13 mouse cellular contexts compared by ENCODE assay signal in the genomic region with DNA sequence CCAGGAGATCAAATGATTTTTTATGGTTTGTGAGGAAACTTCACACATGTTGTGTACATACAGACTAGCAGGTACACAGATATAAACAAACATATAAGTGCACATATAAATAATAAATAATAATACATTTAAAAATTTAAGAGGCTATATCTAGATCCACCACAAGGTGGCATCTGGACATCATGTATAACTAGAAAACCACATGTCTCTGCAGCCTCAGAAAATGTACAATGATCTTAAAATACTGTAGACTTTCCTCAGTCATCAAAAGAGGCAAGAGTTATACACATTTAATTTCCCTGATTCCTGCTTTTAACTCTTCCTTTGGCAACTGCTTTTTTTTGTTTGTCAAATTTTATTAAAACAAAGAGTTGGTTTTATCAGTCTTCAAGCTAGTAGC. TPM values are rescaled to one million over a fixed set of nuclear protein-coding genes. Genes with fewer than 3 reads are reported as not detected.
A peak's percentile ranks its signal among the peaks of the same experiment; 100 is the strongest.
DNase-seq lines count a peak whose midpoint lies in the region; ATAC-seq lines count a peak whose summit lies in the region.
"Had no signal": no experiment of that assay in that cellular context is flagged by ENCODE, and none has a peak within 500 bp of the region (broad histone marks: within the 10 kb centered on the region; RNA-seq: fewer than 3 reads in every experiment).

No protein-coding gene starts in this region.

- no peak overlapping the region for H3K9ac ChIP-seq in hindbrain, embryonic 14.5 days
- H3K9ac ChIP-seq: neural tube, embryonic 15.5 days had no signal

- no peak overlapping the region for H3K4me3 ChIP-seq in hindbrain, embryonic 14.5 days (replicated peaks; ENCODE audit: low read length)
- H3K4me3 ChIP-seq in hindbrain, embryonic 10.5 days, result no peak overlapping the region
- H3K4me3 ChIP-seq: neural tube, embryonic 15.5 days had no signal

- no peaks in the 10 kb centered on the region for H3K9me3 ChIP-seq in hindbrain, embryonic 14.5 days (ENCODE audit: control insufficient read depth, low read length)
- H3K9me3 ChIP-seq in hindbrain, embryonic 10.5 days, result no peaks in the 10 kb centered on the region
- H3K9me3 ChIP-seq: neural tube, embryonic 15.5 days had no signal

- no peaks in the 10 kb centered on the region for H3K27me3 ChIP-seq in hindbrain, embryonic 14.5 days (ENCODE audit: control insufficient read depth, insufficient read depth, low read length)
- no peaks in the 10 kb centered on the region for H3K27me3 ChIP-seq in hindbrain, embryonic 10.5 days (ENCODE audit: insufficient read depth, poor library complexity, severe bottlenecking)
- H3K27me3 ChIP-seq: neural tube, embryonic 15.5 days had no signal

- no peak overlapping the region for H3K4me2 ChIP-seq in hindbrain, embryonic 14.5 days (replicated peaks)
- H3K4me2 ChIP-seq: neural tube, embryonic 15.5 days had no signal

- no peaks in the 10 kb centered on the region for H3K4me1 ChIP-seq in hindbrain, embryonic 14.5 days (replicated peaks; ENCODE audit: control insufficient read depth, insufficient read depth, low read length)
- no peaks in the 10 kb centered on the region for H3K4me1 ChIP-seq in hindbrain, embryonic 10.5 days (replicated peaks)
- H3K4me1 ChIP-seq: neural tube, embryonic 15.5 days had no signal

- no peak for ATAC-seq in hindbrain, embryonic 14.5 days (ENCODE audit: low FRiP score)
- peak; percentile 51 to 65; a peak in 1 of 4 replicates for ATAC-seq in hematopoietic stem cell, adult 5-6 weeks (replicated peaks in 1 of 2; ENCODE audit: insufficient read depth in 1 of 2, low FRiP score in 2 of 2, low TSS enrichment in 1 of 2, low read depth in 1 of 2, poor library complexity in 2 of 2, severe bottlenecking in 2 of 2)

- H3K27ac ChIP-seq in hindbrain, embryonic 14.5 days, result no peak overlapping the region
- no peak overlapping the region for H3K27ac ChIP-seq in hindbrain, embryonic 10.5 days
- H3K27ac ChIP-seq: neural tube, embryonic 15.5 days had no signal

- H3K36me3 ChIP-seq in hindbrain, embryonic 14.5 days (replicated peaks; ENCODE audit: control insufficient read depth, insufficient read depth), result no peaks in the 10 kb centered on the region
- no peaks in the 10 kb centered on the region for H3K36me3 ChIP-seq in hindbrain, embryonic 10.5 days
- H3K36me3 ChIP-seq: neural tube, embryonic 15.5 days had no signal

- DNase-seq in hindbrain, embryonic 14.5 days (ENCODE audit: low spot score), result peak; percentile 59
- DNase-seq in hindbrain, embryonic 10.5 days (ENCODE audit: low spot score), result no peak
- DNase-seq in 416B (ENCODE audit: low read depth) (peak; percentile 72), MN1 (ENCODE audit: low spot score) (peak; percentile 8)
- no peak for DNase-seq in frontal cortex, postnatal 10 days (ENCODE audit: low spot score in 2 of 2)
- DNase-seq in spleen, postnatal 14 days (ENCODE audit: low spot score in 2 of 2), result no peak
- no peak for DNase-seq in urinary bladder, postnatal 14 days (ENCODE audit: low spot score)
- DNase-seq: lung, adult 18-20 months had no signal

RNA-seq across cellular contexts. Expression of a gene that starts 19.4 kb away (rescaled TPM):
- not detected in 2 replicates for polyA plus RNA-seq in hindbrain, embryonic 14.5 days (2014; fragmentation: Nextera tagmentation; extraction: Ambion mirVana)
- polyA plus RNA-seq in hindbrain, embryonic 10.5 days (2016; fragmentation: Nextera tagmentation; extraction: Ambion mirVana), result not detected in 2 replicates
- not detected in 2 replicates for total RNA-seq in hematopoietic stem cell, adult 5-6 weeks (2017)
- polyA plus RNA-seq: cortical plate, adult 2 months; large intestine, adult 2 months; neural tube, embryonic 15.5 days; stomach, embryonic 16.5 days had no signal

RNA-seq across cellular contexts. Expression of a gene that starts 19.4 kb away (rescaled TPM):
- not detected in 2 replicates for polyA plus RNA-seq in hindbrain, embryonic 14.5 days (2014; fragmentation: Nextera tagmentation; extraction: Ambion mirVana)
- polyA plus RNA-seq in hindbrain, embryonic 10.5 days (2016; fragmentation: Nextera tagmentation; extraction: Ambion mirVana), result not detected in 2 replicates
- total RNA-seq in hematopoietic stem cell, adult 5-6 weeks (2017), result not detected in 2 replicates
- polyA plus RNA-seq: cortical plate, adult 2 months; large intestine, adult 2 months; neural tube, embryonic 15.5 days; stomach, embryonic 16.5 days had no signal

Comparison
In these comparisons a context has a peak if more than half of its experiments do, and no peak if none do; other contexts are left out.
1. DNase-seq: peak in hindbrain, embryonic 14.5 days (single experiment), 416B (single experiment) and MN1 (single experiment); none in hindbrain, embryonic 10.5 days (single experiment), frontal cortex, postnatal 10 days (0 of 2), spleen, postnatal 14 days (0 of 2) and urinary bladder, postnatal 14 days (single experiment).